Mouse (Mus musculus) embryonic facial prominence, embryonic 11.5 days (tissue): ENCODE results near the gene Kcnd2. TPM values are rescaled to one million over a fixed set of nuclear protein-coding genes. Genes with fewer than 3 reads are reported as not detected.

Experiments
- ATAC-seq: fragments of 200-750 bp; cut with Nextera tagmentation; replicated peaks from 2 replicates; pipeline ENCODE4 v1.8.0; 2017; ENCODE audit warnings: low read depth; ENCODE audit not compliant: insufficient number of reproducible peaks, low FRiP score, low TSS enrichment
- DNase-seq: peaks from one replicate; pipeline ENCODE4 v3.0.0-alpha.2; 2015; ENCODE audit warnings: low spot score
- H3K27ac ChIP-seq: fragments of 300-500 bp; sonication (generic); replicated peaks from 2 replicates; pipeline ENCODE4 v1.5.1; 2014; ENCODE audit warnings: mild to moderate bottlenecking, low read depth, low read length, control low read depth
- H3K27me3 ChIP-seq: fragments of 300-500 bp; sonication (generic); 2 replicates; pipeline ENCODE4 v1.6.1; 2014; ENCODE audit warnings: mild to moderate bottlenecking, low read length, moderate library complexity, mixed read lengths; ENCODE audit not compliant: control insufficient read depth, insufficient read depth
- H3K36me3 ChIP-seq: fragments of 300-500 bp; sonication (generic); replicated peaks from 2 replicates; pipeline ENCODE4 v1.6.1; 2014; ENCODE audit warnings: low read depth, mild to moderate bottlenecking, low read length, moderate library complexity, mixed read lengths; ENCODE audit not compliant: control insufficient read depth, insufficient read depth
- H3K4me1 ChIP-seq: fragments of 300-500 bp; sonication (generic); 2 replicates; pipeline ENCODE4 v1.6.1; 2014; ENCODE audit warnings: low read length, mixed read lengths; ENCODE audit not compliant: control insufficient read depth, insufficient read depth
- H3K4me2 ChIP-seq: fragments of 300-500 bp; sonication (generic); 2 replicates; pipeline ENCODE4 v1.6.1; 2014; ENCODE audit warnings: low read depth, mild to moderate bottlenecking, control low read depth, low read length, moderate library complexity
- H3K4me3 ChIP-seq: fragments of 300-500 bp; sonication (generic); 2 replicates; pipeline ENCODE4 v1.5.1; 2014; ENCODE audit warnings: low read depth, low read length, control low read depth
- H3K9ac ChIP-seq: fragments of 300-500 bp; sonication (generic); replicated peaks from 2 replicates; pipeline ENCODE4 v1.6.1; 2014; ENCODE audit warnings: mild to moderate bottlenecking, control low read depth, low read length
- H3K9me3 ChIP-seq: fragments of 300-500 bp; sonication (generic); replicated peaks from 2 replicates; pipeline ENCODE4 v1.6.1; 2016; ENCODE audit warnings: mild to moderate bottlenecking, low read length, inconsistent platforms, mixed read lengths; ENCODE audit not compliant: control insufficient read depth
- WGBS: fragments of 180-500 bp; shearing (Covaris S2); extraction: QIAGEN DNeasy Blood & Tissue Kit; methylation state at CpG from one replicate; pipeline ENCODE4 v1.1.7; 2014; 5-methylcytosine and 5-hydroxymethylcytosine counted together
- polyA plus RNA-seq: library from polyadenylated mRNA; unstranded; fragments of >200 nt; fragmentation: Nextera tagmentation; extraction: Ambion mirVana; gene quantifications from 2 replicates; pipeline ENCODE4 v1.2.1, GENCODE M21; 2014

The Kcnd2 gene
- polyA plus RNA-seq, 1 experiment from 2014 or later = 0.83 TPM

- Histone ChIP-seq H3K4me2 (no peak overlapping the region), H3K27ac (no peak overlapping the region), H3K4me3 (no peak overlapping the region), H3K36me3 (no peaks in the 10 kb centered on the region), H3K9ac (no peak overlapping the region), H3K4me1 (no peaks in the 10 kb centered on the region), H3K9me3 (no peaks in the 10 kb centered on the region), H3K27me3 (no peaks in the 10 kb centered on the region)
- ATAC-seq (no peak), DNase-seq (peak; percentile 77)
- 30% methylated on average over 3 of the region's 3 CpGs for WGBS
Measured at GRCm38 (mm10) chr6:21709228-21709627, 493.9 kb downstream of the Kcnd2 start.

GRCm38 (mm10) chr6:21719121-21719520 is 503.8 kb downstream of the Kcnd2 start:
- H3K4me1 ChIP-seq = no peaks in the 10 kb centered on the region
- 59% methylated on average over 1 of the region's 1 CpGs for WGBS
- no peak for ATAC-seq
- no peak overlapping the region for H3K4me2 ChIP-seq
- H3K27me3 ChIP-seq = no peaks in the 10 kb centered on the region
- H3K9me3 ChIP-seq = no peaks in the 10 kb centered on the region
- no peak overlapping the region for H3K9ac ChIP-seq
- H3K36me3 ChIP-seq = no peaks in the 10 kb centered on the region
- no peak for DNase-seq
- no peak overlapping the region for H3K4me3 ChIP-seq
- no peak overlapping the region for H3K27ac ChIP-seq

- Histone ChIP-seq H3K9ac (no peak overlapping the region), H3K27me3 (no peaks in the 10 kb centered on the region), H3K4me1 (no peaks in the 10 kb centered on the region), H3K9me3 (no peaks in the 10 kb centered on the region), H3K4me3 (no peak overlapping the region), H3K4me2 (no peak overlapping the region), H3K36me3 (no peaks in the 10 kb centered on the region), H3K27ac (no peak overlapping the region)
- 87% methylated on average over 10 of the region's 10 CpGs for WGBS
- ATAC-seq (no peak), DNase-seq (no peak)
Measured at GRCm38 (mm10) chr6:21722238-21722637, 506.9 kb downstream of the Kcnd2 start.

GRCm38 (mm10) chr6:21740606-21741005 is 525.3 kb downstream of the Kcnd2 start:
- no peak for DNase-seq
- H3K9me3 ChIP-seq = no peaks in the 10 kb centered on the region
- no peak overlapping the region for H3K4me3 ChIP-seq
- H3K27ac ChIP-seq = no peak overlapping the region
- WGBS = 61% methylated on average over 2 of the region's 2 CpGs
- no peak overlapping the region for H3K9ac ChIP-seq
- H3K4me1 ChIP-seq = no peaks in the 10 kb centered on the region
- no peaks in the 10 kb centered on the region for H3K36me3 ChIP-seq
- ATAC-seq = no peak
- H3K4me2 ChIP-seq = no peak overlapping the region
- H3K27me3 ChIP-seq = no peaks in the 10 kb centered on the region

- Histone ChIP-seq H3K9ac (no peak overlapping the region), H3K4me3 (no peak overlapping the region), H3K9me3 (no peaks in the 10 kb centered on the region), H3K4me2 (no peak overlapping the region), H3K36me3 (no peaks in the 10 kb centered on the region), H3K27ac (no peak overlapping the region), H3K4me1 (no peaks in the 10 kb centered on the region), H3K27me3 (no peaks in the 10 kb centered on the region)
- 79% methylated on average over 3 of the region's 3 CpGs for WGBS
- DNase-seq (no peak), ATAC-seq (no peak)
Measured at GRCm38 (mm10) chr6:21744615-21745266, 529.4 kb downstream of the Kcnd2 start.

GRCm38 (mm10) chr6:21747536-21747935 is 532.2 kb downstream of the Kcnd2 start:
- Histone ChIP-seq H3K9me3 (no peaks in the 10 kb centered on the region), H3K4me3 (no peak overlapping the region), H3K4me1 (no peaks in the 10 kb centered on the region), H3K27me3 (no peaks in the 10 kb centered on the region), H3K4me2 (no peak overlapping the region), H3K9ac (no peak overlapping the region), H3K27ac (no peak overlapping the region), H3K36me3 (no peaks in the 10 kb centered on the region)
- DNase-seq (no peak), ATAC-seq (no peak)
- WGBS = 65% methylated on average over 1 of the region's 1 CpGs

GRCm38 (mm10) chr6:21767787-21768221 is 552.5 kb downstream of the Kcnd2 start:
- H3K27me3 ChIP-seq = no peaks in the 10 kb centered on the region
- ATAC-seq (no peak), DNase-seq (no peak)
- H3K4me1 ChIP-seq = no peaks in the 10 kb centered on the region
- H3K4me3 ChIP-seq = no peak overlapping the region
- no peaks in the 10 kb centered on the region for H3K36me3 ChIP-seq
- H3K9ac ChIP-seq = no peak overlapping the region
- no peak overlapping the region for H3K27ac ChIP-seq
- no peak overlapping the region for H3K4me2 ChIP-seq
- no peaks in the 10 kb centered on the region for H3K9me3 ChIP-seq
- 86% methylated on average over 12 of the region's 12 CpGs for WGBS

- Histone ChIP-seq H3K27ac (no peak overlapping the region), H3K4me1 (no peaks in the 10 kb centered on the region), H3K36me3 (no peaks in the 10 kb centered on the region), H3K27me3 (no peaks in the 10 kb centered on the region), H3K4me3 (no peak overlapping the region), H3K4me2 (no peak overlapping the region), H3K9me3 (no peaks in the 10 kb centered on the region), H3K9ac (no peak overlapping the region)
- 92% methylated on average over 9 of the region's 9 CpGs for WGBS
- DNase-seq (no peak), ATAC-seq (no peak)
Measured at GRCm38 (mm10) chr6:21768745-21769446, 553.6 kb downstream of the Kcnd2 start.
